Mouse (Mus musculus): ENCODE data around the gene Wee1. TPM values are rescaled to one million over a fixed set of nuclear protein-coding genes. Genes with fewer than 3 reads are reported as not detected.
"Not testable (repeated sequence)": the region's sequence is repeated elsewhere in the genome, so short reads cannot be mapped to it uniquely, and the experiment has no call there.

The Wee1 gene
- polyA plus RNA-seq, 1 experiment from 2014 or later, result 13.3 TPM

DNA sequence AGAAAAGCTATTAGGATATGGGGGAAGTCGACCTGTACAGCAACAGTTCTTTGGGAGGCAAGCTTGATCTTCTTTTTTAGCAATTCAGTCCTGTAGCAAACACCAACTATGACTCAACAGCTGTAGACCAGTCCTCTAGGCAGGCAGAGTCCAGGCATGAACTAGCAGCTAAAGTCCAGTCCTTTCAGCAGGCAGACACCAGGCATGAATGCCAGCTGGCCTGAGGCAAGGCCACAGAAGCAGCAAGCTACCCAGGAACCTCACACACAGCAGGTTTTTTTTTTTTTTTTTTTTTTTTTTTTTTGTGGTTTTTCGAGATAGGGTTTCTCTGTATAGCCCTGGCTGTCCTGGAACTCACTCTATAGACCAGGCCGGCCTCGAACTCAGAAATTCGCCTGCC is 12.1 kb downstream of the Wee1 start:
- no peak overlapping the region for H3K4me2 ChIP-seq (ENCODE audit: low read length)
- H3K9ac ChIP-seq (ENCODE audit: low read length), result no peak overlapping the region
- H3K27ac ChIP-seq (ENCODE audit: low read depth, low read length), result no peak overlapping the region
- no peaks in the 10 kb centered on the region for H3K27me3 ChIP-seq (replicated peaks; ENCODE audit: control insufficient read depth, insufficient read depth, low read length)
- no peak for ATAC-seq
- peaks cover 57% of the 10 kb centered on the region for H3K36me3 ChIP-seq (ENCODE audit: control insufficient read depth, insufficient read depth, low read length)
- H3K4me3 ChIP-seq (ENCODE audit: low read depth, low read length), result no peak overlapping the region
- WGBS, result 100% methylated on average over 5 of the region's 5 CpGs
- H3K9me3 ChIP-seq (replicated peaks; ENCODE audit: control insufficient read depth, low read length), result no peaks in the 10 kb centered on the region
- H3K4me1 ChIP-seq (ENCODE audit: control insufficient read depth, insufficient read depth, low read length), result no peaks in the 10 kb centered on the region
- no peak for DNase-seq (ENCODE audit: low spot score)

DNA sequence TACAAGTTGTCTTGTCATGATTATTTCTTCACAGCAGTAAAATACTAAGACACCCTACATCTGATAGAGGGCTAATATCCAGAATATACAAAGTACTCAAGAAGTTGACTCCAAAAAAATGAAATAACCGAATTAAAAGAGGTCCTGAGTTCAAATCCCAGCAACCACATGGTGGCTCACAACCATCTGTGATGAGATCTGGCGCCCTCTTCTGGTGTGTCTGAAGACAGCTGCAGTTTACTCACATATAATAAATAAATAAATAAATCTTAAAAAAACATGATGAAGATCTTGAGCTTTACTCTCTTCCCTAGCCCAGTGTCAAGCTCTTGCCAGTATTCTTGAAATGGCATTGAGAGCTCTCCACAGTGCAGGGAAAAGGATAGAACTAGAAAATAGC is 16.7 kb downstream of the Wee1 start:
- no peaks in the 10 kb centered on the region for H3K4me1 ChIP-seq (ENCODE audit: control insufficient read depth, insufficient read depth, low read length)
- H3K27me3 ChIP-seq (replicated peaks; ENCODE audit: control insufficient read depth, insufficient read depth, low read length), result no peaks in the 10 kb centered on the region
- 90% methylated on average over 2 of the region's 2 CpGs for WGBS
- DNase-seq (ENCODE audit: low spot score), result no peak
- H3K9ac ChIP-seq (ENCODE audit: low read length), result no peak overlapping the region
- H3K27ac ChIP-seq (ENCODE audit: low read depth, low read length), result no peak overlapping the region
- H3K9me3 ChIP-seq (replicated peaks; ENCODE audit: control insufficient read depth, low read length), result no peaks in the 10 kb centered on the region
- H3K4me3 ChIP-seq (ENCODE audit: low read depth, low read length), result no peak overlapping the region
- H3K36me3 ChIP-seq (ENCODE audit: control insufficient read depth, insufficient read depth, low read length), result peaks cover 70% of the 10 kb centered on the region
- no peak for ATAC-seq
- H3K4me2 ChIP-seq (ENCODE audit: low read length), result no peak overlapping the region

DNA sequence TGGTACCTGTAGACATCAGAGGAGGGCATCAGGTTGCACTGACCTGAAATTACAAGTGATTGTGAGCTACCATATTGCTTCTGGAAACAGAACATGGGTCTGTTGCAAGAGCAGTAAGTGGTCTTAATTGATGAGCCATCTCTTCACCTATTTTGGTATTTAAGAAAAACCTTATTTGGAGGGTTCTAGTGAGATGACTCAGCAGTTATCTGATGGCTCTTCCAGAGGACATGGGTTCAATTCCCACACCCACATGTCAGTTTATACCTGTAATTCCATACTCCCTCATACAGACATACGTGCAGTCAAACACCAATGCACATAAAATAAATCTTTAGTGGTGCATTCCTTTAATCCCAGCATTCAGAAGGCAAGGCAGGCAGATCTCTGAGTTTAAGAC is 22.0 kb downstream of the Wee1 start:
- no peak overlapping the region for H3K4me3 ChIP-seq (ENCODE audit: low read depth, low read length)
- DNase-seq (ENCODE audit: low spot score) (no peak), ATAC-seq (no peak)
- no peak overlapping the region for H3K9ac ChIP-seq (ENCODE audit: low read length)
- 92% methylated on average over 1 of the region's 1 CpGs for WGBS
- no peak overlapping the region for H3K27ac ChIP-seq (ENCODE audit: low read depth, low read length)
- no peaks in the 10 kb centered on the region for H3K27me3 ChIP-seq (replicated peaks; ENCODE audit: control insufficient read depth, insufficient read depth, low read length)
- no peak overlapping the region for H3K4me2 ChIP-seq (ENCODE audit: low read length)
- no peaks in the 10 kb centered on the region for H3K9me3 ChIP-seq (replicated peaks; ENCODE audit: control insufficient read depth, low read length)
- H3K36me3 ChIP-seq (ENCODE audit: control insufficient read depth, insufficient read depth, low read length), result peaks cover 44% of the 10 kb centered on the region
- no peaks in the 10 kb centered on the region for H3K4me1 ChIP-seq (ENCODE audit: control insufficient read depth, insufficient read depth, low read length)

DNA sequence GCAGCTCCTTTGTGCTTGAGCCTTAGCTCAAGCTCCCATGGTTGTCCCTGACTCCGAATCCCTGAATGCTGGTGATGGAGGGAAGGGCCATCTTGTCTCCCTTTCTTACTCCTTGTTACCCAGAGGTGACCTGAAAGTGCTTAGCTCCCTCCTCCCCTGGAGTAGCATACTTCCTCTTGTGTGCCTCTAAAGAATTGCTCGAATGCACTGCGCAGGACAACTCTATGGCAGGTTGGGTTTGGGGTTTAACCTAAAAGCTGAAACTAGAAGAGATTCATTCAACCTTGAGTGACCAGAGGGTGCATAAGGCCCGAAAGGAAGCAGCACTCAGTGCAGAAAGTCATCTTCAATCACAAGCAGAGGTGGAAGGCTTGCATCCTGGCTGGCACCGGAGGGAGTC is 31.0 kb downstream of the Wee1 start:
- Histone ChIP-seq H3K27ac (ENCODE audit: low read depth, low read length) (no peak overlapping the region), H3K36me3 (ENCODE audit: control insufficient read depth, insufficient read depth, low read length) (no peaks in the 10 kb centered on the region), H3K27me3 (replicated peaks; ENCODE audit: control insufficient read depth, insufficient read depth, low read length) (no peaks in the 10 kb centered on the region), H3K9me3 (replicated peaks; ENCODE audit: control insufficient read depth, low read length) (no peaks in the 10 kb centered on the region), H3K4me3 (ENCODE audit: low read depth, low read length) (no peak overlapping the region), H3K4me2 (ENCODE audit: low read length) (no peak overlapping the region), H3K9ac (ENCODE audit: low read length) (no peak overlapping the region), H3K4me1 (ENCODE audit: control insufficient read depth, insufficient read depth, low read length) (no peaks in the 10 kb centered on the region)
- no peak for ATAC-seq
- 92% methylated on average over 5 of the region's 5 CpGs for WGBS
- no peak for DNase-seq (ENCODE audit: low spot score)

DNA sequence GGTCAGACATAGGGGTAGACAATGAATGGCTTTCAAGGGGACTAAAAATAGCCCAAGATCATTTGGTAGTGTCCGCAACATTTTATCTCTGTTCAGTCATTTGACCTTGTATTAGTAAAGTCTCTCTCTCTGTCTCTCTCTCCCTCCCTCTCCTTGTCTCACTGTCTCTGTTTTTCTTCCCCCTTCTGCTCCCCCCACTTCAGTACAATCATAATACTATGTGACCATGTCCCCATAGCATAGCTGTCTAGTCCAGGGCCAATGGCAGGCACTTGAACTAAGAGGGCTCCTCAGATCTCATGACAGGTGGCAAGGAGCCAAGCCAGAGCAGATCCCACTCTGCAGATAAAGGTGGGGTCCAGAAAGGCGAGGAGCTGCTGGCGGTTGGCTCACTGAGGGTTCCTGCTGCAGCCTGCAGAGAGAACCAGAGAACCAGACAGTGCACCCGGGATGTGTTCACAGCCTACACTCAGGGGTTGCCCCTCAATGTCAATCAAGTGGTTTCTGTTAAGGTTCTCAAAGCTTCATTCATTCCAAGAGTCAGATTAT is 34.9 kb downstream of the Wee1 start:
- no peak for ATAC-seq
- WGBS, result 59% methylated on average over 4 of the region's 4 CpGs

DNA sequence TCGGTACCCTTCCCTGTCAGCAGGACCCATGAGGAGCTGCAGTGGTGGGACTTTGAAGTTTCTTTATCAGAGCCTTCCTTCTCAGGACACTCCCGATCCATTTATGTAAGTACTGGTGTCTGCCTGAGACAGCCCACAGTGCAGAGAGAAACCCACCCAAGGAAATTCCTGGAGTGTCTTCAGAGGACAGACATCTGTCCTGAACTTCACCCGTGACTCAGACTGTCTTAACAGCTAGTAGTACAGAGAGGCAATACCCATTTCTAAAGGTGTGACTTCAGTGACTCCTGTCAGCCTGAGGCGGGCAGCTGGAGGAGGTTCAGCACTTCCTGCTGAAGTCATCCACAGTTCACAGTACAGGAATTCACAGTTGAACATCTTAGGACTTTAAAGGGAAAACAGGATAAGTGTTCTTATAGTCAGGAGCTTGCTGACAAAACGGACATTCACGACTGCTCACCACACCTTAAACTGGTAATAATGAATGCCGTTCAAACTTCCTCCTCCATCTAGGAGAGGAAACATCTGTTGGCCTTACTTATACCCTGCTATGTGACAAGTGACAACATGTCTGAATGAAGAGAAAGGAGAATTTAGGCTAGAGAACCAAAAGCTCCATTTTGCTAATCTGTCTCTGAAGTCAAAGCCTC is 35.5 kb downstream of the Wee1 start:
- DNase-seq (ENCODE audit: low spot score) (no peak), ATAC-seq (no peak)
- H3K4me1 ChIP-seq (ENCODE audit: control insufficient read depth, insufficient read depth, low read length), result no peaks in the 10 kb centered on the region
- H3K9ac ChIP-seq (ENCODE audit: low read length), result no peak overlapping the region
- 72% methylated on average over 7 of the region's 7 CpGs for whole genome bisulfite sequencing
- no peaks in the 10 kb centered on the region for H3K36me3 ChIP-seq (ENCODE audit: control insufficient read depth, insufficient read depth, low read length)
- H3K9me3 ChIP-seq (replicated peaks; ENCODE audit: control insufficient read depth, low read length), result no peaks in the 10 kb centered on the region
- H3K27me3 ChIP-seq (replicated peaks; ENCODE audit: control insufficient read depth, insufficient read depth, low read length), result no peaks in the 10 kb centered on the region
- no peak overlapping the region for H3K4me2 ChIP-seq (ENCODE audit: low read length)
- no peak overlapping the region for H3K27ac ChIP-seq (ENCODE audit: low read depth, low read length)
- H3K4me3 ChIP-seq (ENCODE audit: low read depth, low read length), result no peak overlapping the region

More for the DNA sequence above, 34.9 kb downstream of the Wee1 start:
- no peak overlapping the region for H3K9ac ChIP-seq (ENCODE audit: low read length)
- H3K4me3 ChIP-seq (ENCODE audit: low read depth, low read length), result no peak overlapping the region
- H3K4me2 ChIP-seq (ENCODE audit: low read length), result no peak overlapping the region
- DNase-seq (ENCODE audit: low spot score), result no peak
- H3K27me3 ChIP-seq (replicated peaks; ENCODE audit: control insufficient read depth, insufficient read depth, low read length), result no peaks in the 10 kb centered on the region
- no peak overlapping the region for H3K27ac ChIP-seq (ENCODE audit: low read depth, low read length)
- no peaks in the 10 kb centered on the region for H3K4me1 ChIP-seq (ENCODE audit: control insufficient read depth, insufficient read depth, low read length)
- no peaks in the 10 kb centered on the region for H3K36me3 ChIP-seq (ENCODE audit: control insufficient read depth, insufficient read depth, low read length)
- H3K9me3 ChIP-seq (replicated peaks; ENCODE audit: control insufficient read depth, low read length), result no peaks in the 10 kb centered on the region

DNA sequence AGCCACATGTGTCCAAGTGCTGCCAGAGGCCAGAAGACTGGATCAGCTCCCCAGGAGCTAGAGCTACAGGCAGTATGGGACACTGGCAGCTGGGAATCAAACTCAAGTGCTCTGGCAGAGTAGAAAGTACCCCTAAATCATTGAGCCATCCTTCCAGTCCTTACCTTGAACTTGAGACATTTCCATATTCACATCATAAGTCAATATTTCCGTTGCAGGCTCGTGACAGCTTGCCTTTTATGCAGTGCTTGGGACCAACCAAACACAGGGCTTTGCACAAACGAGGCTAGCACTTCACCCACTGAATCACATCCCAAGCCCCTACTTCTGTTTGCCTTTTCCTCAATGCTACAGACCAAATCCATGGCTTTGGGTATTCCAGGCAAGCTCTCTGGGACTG is 36.2 kb downstream of the Wee1 start:
- no peak for ATAC-seq
- Histone ChIP-seq H3K4me2 (ENCODE audit: low read length) (no peak overlapping the region), H3K9ac (ENCODE audit: low read length) (no peak overlapping the region), H3K27me3 (replicated peaks; ENCODE audit: control insufficient read depth, insufficient read depth, low read length) (no peaks in the 10 kb centered on the region), H3K4me1 (ENCODE audit: control insufficient read depth, insufficient read depth, low read length) (no peaks in the 10 kb centered on the region), H3K4me3 (ENCODE audit: low read depth, low read length) (no peak overlapping the region), H3K36me3 (ENCODE audit: control insufficient read depth, insufficient read depth, low read length) (no peaks in the 10 kb centered on the region), H3K27ac (ENCODE audit: low read depth, low read length) (no peak overlapping the region), H3K9me3 (replicated peaks; ENCODE audit: control insufficient read depth, low read length) (no peaks in the 10 kb centered on the region)
- 63% methylated on average over 3 of the region's 3 CpGs for WGBS
- no peak for DNase-seq (ENCODE audit: low spot score)

DNA sequence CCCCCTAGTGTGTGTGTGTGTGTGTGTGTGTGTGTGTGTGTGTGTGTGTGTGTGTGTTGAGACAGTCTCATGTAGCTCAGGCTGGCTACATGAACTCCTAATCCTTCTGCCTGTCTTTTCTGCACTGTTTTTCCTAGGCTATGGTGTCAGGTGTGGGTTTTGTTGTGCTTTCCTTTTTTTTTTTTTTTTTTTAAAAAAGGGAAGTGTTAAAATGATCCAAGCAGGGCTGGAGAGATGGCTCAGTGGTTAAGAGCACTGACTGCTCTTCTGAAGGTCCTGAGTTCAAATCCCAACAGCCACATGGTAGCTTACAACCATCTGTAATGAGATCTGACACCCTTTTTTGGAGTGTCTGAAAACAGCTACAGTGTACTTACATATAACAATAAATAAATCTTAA is 38.3 kb downstream of the Wee1 start:
- not testable (repeated sequence) for H3K4me1 ChIP-seq (ENCODE audit: control insufficient read depth, insufficient read depth, low read length); H3K36me3 ChIP-seq (ENCODE audit: control insufficient read depth, insufficient read depth, low read length); H3K4me2 ChIP-seq (ENCODE audit: low read length); H3K9me3 ChIP-seq (replicated peaks; ENCODE audit: control insufficient read depth, low read length); ATAC-seq; H3K4me3 ChIP-seq (ENCODE audit: low read depth, low read length); DNase-seq (ENCODE audit: low spot score); H3K27ac ChIP-seq (ENCODE audit: low read depth, low read length); H3K9ac ChIP-seq (ENCODE audit: low read length); H3K27me3 ChIP-seq (replicated peaks; ENCODE audit: control insufficient read depth, insufficient read depth, low read length)

DNA sequence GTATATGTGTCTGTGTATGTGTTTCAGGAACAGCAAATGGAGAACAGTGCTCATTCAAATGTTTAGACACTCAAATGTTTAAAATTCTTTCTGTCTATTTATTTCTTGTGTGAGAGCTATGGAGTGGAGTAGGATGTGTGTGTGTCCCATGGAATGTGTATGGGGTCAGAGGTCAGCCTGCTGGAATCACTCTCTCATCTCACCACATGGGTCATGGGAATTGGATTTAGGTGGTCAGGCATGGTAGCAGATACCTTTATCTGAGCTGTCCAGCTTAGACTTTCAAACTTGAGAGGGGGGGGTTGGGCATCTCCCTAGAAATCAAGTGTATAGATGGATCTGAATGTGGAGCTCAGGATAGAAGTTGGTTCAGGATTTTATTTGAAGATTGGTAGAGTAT is 38.8 kb downstream of the Wee1 start:
- H3K9me3 ChIP-seq (replicated peaks; ENCODE audit: control insufficient read depth, low read length), result no peaks in the 10 kb centered on the region
- no peak overlapping the region for H3K27ac ChIP-seq (ENCODE audit: low read depth, low read length)
- H3K27me3 ChIP-seq (replicated peaks; ENCODE audit: control insufficient read depth, insufficient read depth, low read length), result no peaks in the 10 kb centered on the region
- H3K4me2 ChIP-seq (ENCODE audit: low read length), result no peak overlapping the region
- H3K36me3 ChIP-seq (ENCODE audit: control insufficient read depth, insufficient read depth, low read length), result no peaks in the 10 kb centered on the region
- H3K9ac ChIP-seq (ENCODE audit: low read length), result no peak overlapping the region
- H3K4me3 ChIP-seq (ENCODE audit: low read depth, low read length), result no peak overlapping the region
- no peaks in the 10 kb centered on the region for H3K4me1 ChIP-seq (ENCODE audit: control insufficient read depth, insufficient read depth, low read length)
- ATAC-seq (no peak), DNase-seq (ENCODE audit: low spot score) (no peak)
